Mouse (Mus musculus) olfactory bulb, adult 2 months (tissue): ENCODE results near the gene Cyba.

Experiments
- CTCF ChIP-seq: fragments of 200-500 bp; IDR thresholded peaks from 2 replicates; pipeline ENCODE4 v1.5.1; 2012; ENCODE audit warnings: low read depth, mild to moderate bottlenecking, low read length, moderate library complexity; ENCODE audit not compliant: insufficient read depth
- POLR2A ChIP-seq: fragments of 200-500 bp; IDR thresholded peaks from 2 replicates; pipeline ENCODE4 v1.6.1; 2012; ENCODE audit warnings: mild to moderate bottlenecking, low read depth, low read length, moderate library complexity; ENCODE audit not compliant: insufficient read depth

GRCm38 (mm10) chr8:122463651-122464640 is 31.2 kb upstream of the Cyba start:
- TF ChIP-seq CTCF (no peak), POLR2A (no peak)
